7 mouse cellular contexts compared by ENCODE assay signal in the genomic region with DNA sequence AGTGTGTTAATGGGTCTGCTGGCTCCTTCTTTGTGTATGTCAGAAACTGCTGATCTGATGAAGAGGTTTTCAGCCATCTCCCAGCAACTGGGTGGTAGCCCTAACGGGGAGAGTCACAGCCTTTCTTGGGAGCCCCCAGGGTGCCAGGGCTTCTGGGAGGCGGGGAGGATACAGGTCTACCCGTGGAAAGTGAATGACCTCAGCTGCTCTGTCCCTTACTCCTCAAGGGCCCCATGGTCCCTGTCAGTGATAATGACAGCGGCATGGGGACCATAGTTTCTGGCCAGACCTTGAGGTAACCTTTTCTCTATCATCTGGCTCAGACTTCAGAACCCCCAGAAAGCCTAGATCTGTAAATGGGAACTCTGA. TPM values are rescaled to one million over a fixed set of nuclear protein-coding genes. Genes with fewer than 3 reads are reported as not detected.
A peak's percentile ranks its signal among the peaks of the same experiment; 100 is the strongest.
DNase-seq lines count a peak whose midpoint lies in the region; ATAC-seq and TF ChIP-seq lines count a peak whose summit lies in the region.

No protein-coding gene starts in this region.

- H3K27ac ChIP-seq in lung, embryonic 16.5 days (ENCODE audit: low read length) = no peak overlapping the region
- H3K27ac ChIP-seq in forebrain, embryonic 16.5 days (ENCODE audit: low read length) = no peak overlapping the region
- no peak overlapping the region for H3K27ac ChIP-seq in limb, embryonic 12.5 days
- H3K27ac ChIP-seq in olfactory bulb, adult 2 months (ENCODE audit: insufficient read depth, low read depth, low read length) = peak overlapping the region; percentile 82

- H3K36me3 ChIP-seq in lung, embryonic 16.5 days (ENCODE audit: control insufficient read depth, insufficient read depth, low read length) = no peaks in the 10 kb centered on the region
- no peaks in the 10 kb centered on the region for H3K36me3 ChIP-seq in forebrain, embryonic 16.5 days (ENCODE audit: control insufficient read depth, insufficient read depth)
- H3K36me3 ChIP-seq in limb, embryonic 12.5 days = no peaks in the 10 kb centered on the region

- H3K9me3 ChIP-seq in lung, embryonic 16.5 days (ENCODE audit: control insufficient read depth, low read length) = no peaks in the 10 kb centered on the region; the same call in 1 of the 2 replicates
- H3K9me3 ChIP-seq in forebrain, embryonic 16.5 days (ENCODE audit: control insufficient read depth, low read length) = no peaks in the 10 kb centered on the region
- H3K9me3 ChIP-seq in limb, embryonic 12.5 days = no peaks in the 10 kb centered on the region

- no peak overlapping the region for H3K4me3 ChIP-seq in lung, embryonic 16.5 days (ENCODE audit: low read length)
- no peak overlapping the region; the same call in 1 of the 2 replicates for H3K4me3 ChIP-seq in forebrain, embryonic 16.5 days (replicated peaks; ENCODE audit: low read length)
- H3K4me3 ChIP-seq in limb, embryonic 12.5 days (replicated peaks) = peak overlapping the region; percentile 21; the same call in 1 of the 2 replicates
- H3K4me3 ChIP-seq in olfactory bulb, adult 2 months (ENCODE audit: insufficient read depth, low read depth, low read length) = no peak overlapping the region

- TF ChIP-seq POLR2A in olfactory bulb, adult 2 months (IDR thresholded peaks at IDR 0.05; ENCODE audit: insufficient read depth, low read depth, low read length) = no peak

- no peaks in the 10 kb centered on the region for H3K27me3 ChIP-seq in lung, embryonic 16.5 days (ENCODE audit: control insufficient read depth, insufficient read depth, low read depth, low read length)
- no peaks in the 10 kb centered on the region for H3K27me3 ChIP-seq in forebrain, embryonic 16.5 days (replicated peaks; ENCODE audit: control insufficient read depth, insufficient read depth, low read length)
- H3K27me3 ChIP-seq in limb, embryonic 12.5 days = no peaks in the 10 kb centered on the region

- WGBS in lung, embryonic 16.5 days = 23% methylated on average over 4 of the region's 4 CpGs
- 3% methylated on average over 4 of the region's 4 CpGs for WGBS in forebrain, embryonic 16.5 days
- WGBS in limb, embryonic 12.5 days = 26% methylated on average over 4 of the region's 4 CpGs
- 25% methylated on average over 4 of the region's 4 CpGs for WGBS in olfactory bulb, adult 2 months

- ATAC-seq in lung, embryonic 16.5 days (ENCODE audit: low read depth) = no peak
- ATAC-seq in forebrain, embryonic 16.5 days = peak; percentile 19; the same call in 1 of the 2 replicates
- no peak for ATAC-seq in limb, embryonic 12.5 days (ENCODE audit: insufficient number of reproducible peaks, insufficient read depth, low FRiP score, low TSS enrichment, low read depth)

- H3K4me1 ChIP-seq in lung, embryonic 16.5 days (replicated peaks; ENCODE audit: control insufficient read depth, insufficient read depth, low read length) = peaks cover 8% of the 10 kb centered on the region
- H3K4me1 ChIP-seq in forebrain, embryonic 16.5 days (replicated peaks; ENCODE audit: control insufficient read depth, insufficient read depth, low read length) = peaks cover 8% of the 10 kb centered on the region
- peaks cover 5% of the 10 kb centered on the region; the same call in 1 of the 2 replicates for H3K4me1 ChIP-seq in limb, embryonic 12.5 days (replicated peaks)
- H3K4me1 ChIP-seq in olfactory bulb, adult 2 months (ENCODE audit: control insufficient read depth, insufficient read depth, low read length) = peaks cover 23% of the 10 kb centered on the region

- peak overlapping the region; percentile 52 for H3K4me2 ChIP-seq in lung, embryonic 16.5 days (ENCODE audit: low read depth, low read length)
- peak overlapping the region; percentile 46 for H3K4me2 ChIP-seq in forebrain, embryonic 16.5 days (ENCODE audit: low read length)
- H3K4me2 ChIP-seq in limb, embryonic 12.5 days = peak overlapping the region; percentile 52

- peak overlapping the region; percentile 9; the same call in 1 of the 2 replicates for H3K9ac ChIP-seq in lung, embryonic 16.5 days (ENCODE audit: low read length)
- no peak overlapping the region for H3K9ac ChIP-seq in forebrain, embryonic 16.5 days (replicated peaks; ENCODE audit: low read depth, low read length)
- no peak overlapping the region for H3K9ac ChIP-seq in limb, embryonic 12.5 days (replicated peaks)

- no peak for TF ChIP-seq CTCF in olfactory bulb, adult 2 months (IDR thresholded peaks at IDR 0.05; ENCODE audit: insufficient read depth, low read depth, low read length)

- no peak for DNase-seq in lung, postnatal 36 days
- no peak for DNase-seq in layer of hippocampus, adult 8-10 months (ENCODE audit: low spot score in 2 of 2)
- no peak for DNase-seq in spleen, adult 18-20 months

RNA-seq across cellular contexts. Expression of a gene that starts 23.1 kb away (rescaled TPM):
- 30.0 and 33.9 TPM in 2 replicates for polyA plus RNA-seq in lung, embryonic 16.5 days (2015; fragmentation: Nextera tagmentation; extraction: Ambion mirVana)
- polyA plus RNA-seq in forebrain, embryonic 16.5 days (2015; fragmentation: Nextera tagmentation; extraction: Ambion mirVana) = 11.0 and 11.4 TPM in 2 replicates
- 18.9 and 21.8 TPM in 2 replicates for polyA plus RNA-seq in limb, embryonic 12.5 days (2016; fragmentation: Nextera tagmentation; extraction: Ambion mirVana)
- not detected in 2 replicates for polyA plus RNA-seq in olfactory bulb, adult 2 months (2012; ENCODE audit: insufficient read depth, insufficient read length, low replicate concordance, missing spikeins)
- total RNA-seq in layer of hippocampus, adult 8-10 months (2022) = 10 to 100 TPM; 10.8 to 15.0 (median 11.9) TPM

RNA-seq across cellular contexts. Expression of a gene that starts 35.2 kb away (rescaled TPM):
- 510 and 546 TPM in 2 replicates for polyA plus RNA-seq in lung, embryonic 16.5 days (2015; fragmentation: Nextera tagmentation; extraction: Ambion mirVana)
- 320 and 325 TPM in 2 replicates for polyA plus RNA-seq in forebrain, embryonic 16.5 days (2015; fragmentation: Nextera tagmentation; extraction: Ambion mirVana)
- 536 and 555 TPM in 2 replicates for polyA plus RNA-seq in limb, embryonic 12.5 days (2016; fragmentation: Nextera tagmentation; extraction: Ambion mirVana)
- polyA plus RNA-seq in olfactory bulb, adult 2 months (2012; ENCODE audit: insufficient read depth, insufficient read length, low replicate concordance, missing spikeins) = not detected in 2 replicates
- 100 to 1,000 TPM; 157 to 258 (median 206) TPM for total RNA-seq in layer of hippocampus, adult 8-10 months (2022)

Comparison
In these comparisons a context has a peak if more than half of its experiments do, and no peak if none do; other contexts are left out.
1. RNA of a gene that starts 23.1 kb away (polyA plus RNA-seq): 30.0 to 33.9 TPM in lung, embryonic 16.5 days, 18.9 to 21.8 TPM in limb, embryonic 12.5 days and 11.0 to 11.4 TPM in forebrain, embryonic 16.5 days; not detected in olfactory bulb, adult 2 months; every median in the first group is over 10 times any median in the second.
2. Peak in every context shown above with its lines, with median percentiles within 50 percentile points of each other: H3K4me2 ChIP-seq.